15 mouse cellular contexts compared by ENCODE assay signal in the genomic region with DNA sequence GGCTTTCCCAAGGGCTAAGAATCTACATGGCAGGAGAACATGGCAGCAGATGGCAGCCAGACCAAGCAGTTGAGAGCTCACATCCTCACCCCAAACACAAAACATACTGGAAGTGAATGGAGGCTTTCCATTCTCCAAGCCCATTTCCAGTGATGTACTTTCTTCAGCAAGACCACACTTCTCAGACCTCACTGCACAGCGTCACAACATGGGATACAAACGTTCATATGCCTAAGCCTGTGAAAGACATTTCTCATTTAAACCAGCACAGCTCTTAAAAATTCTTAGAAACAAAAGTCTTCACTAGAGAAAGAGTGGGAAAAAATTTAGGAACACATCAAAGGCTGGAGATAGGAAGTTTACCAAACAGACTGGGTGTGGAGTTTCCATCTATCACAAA.
"Had no signal": no experiment of that assay in that cellular context is flagged by ENCODE, and none has a peak within 500 bp of the region (broad histone marks: within the 10 kb centered on the region; RNA-seq: fewer than 3 reads in every experiment).

No protein-coding gene starts in this region.

- H3K4me2 ChIP-seq: lung, embryonic 15.5 days; midbrain, embryonic 13.5 days; midbrain, embryonic 15.5 days; neural tube, embryonic 12.5 days had no signal

- DNase-seq: liver, postnatal 0 days; lung, adult 2 months; lung, postnatal 14 days; lung, postnatal 36 days; right cerebral cortex, postnatal 14 days; thymus, adult 18-20 months; thymus, postnatal 14 days; thymus, postnatal 36 days had no signal

- H3K9ac ChIP-seq: liver, postnatal 0 days; lung, embryonic 15.5 days; midbrain, embryonic 13.5 days; midbrain, embryonic 15.5 days; neural tube, embryonic 12.5 days had no signal

- H3K4me3 ChIP-seq: lung, embryonic 15.5 days; megakaryocyte, embryonic 14.5 days; midbrain, embryonic 13.5 days; midbrain, embryonic 15.5 days; neural tube, embryonic 12.5 days had no signal

- H3K27ac ChIP-seq: lung, embryonic 15.5 days; macrophage; midbrain, embryonic 13.5 days; midbrain, embryonic 15.5 days; neural tube, embryonic 12.5 days had no signal

- H3K27me3 ChIP-seq: lung, embryonic 15.5 days; megakaryocyte, embryonic 14.5 days; midbrain, embryonic 15.5 days had no signal

- ATAC-seq: liver, postnatal 0 days; lung, postnatal 0 days; midbrain, embryonic 13.5 days; midbrain, embryonic 15.5 days had no signal

- H3K36me3 ChIP-seq: lung, embryonic 15.5 days; midbrain, embryonic 13.5 days; midbrain, embryonic 15.5 days; neural tube, embryonic 12.5 days had no signal

- H3K9me3 ChIP-seq: lung, embryonic 15.5 days; megakaryocyte, embryonic 14.5 days; midbrain, embryonic 15.5 days had no signal

- H3K4me1 ChIP-seq: lung, embryonic 15.5 days; megakaryocyte, embryonic 14.5 days; midbrain, embryonic 13.5 days; midbrain, embryonic 15.5 days; neural tube, embryonic 12.5 days had no signal
